Mouse (Mus musculus): ENCODE data around the gene Wdr19. TPM values are rescaled to one million over a fixed set of nuclear protein-coding genes. Genes with fewer than 3 reads are reported as not detected.
"Not testable (repeated sequence)": the region's sequence is repeated elsewhere in the genome, so short reads cannot be mapped to it uniquely, and the experiment has no call there.

The Wdr19 gene
- polyA plus RNA-seq, 1 experiment from 2014 or later = 8.7 TPM

- peak; percentile 80 for ATAC-seq (ENCODE audit: low read depth)
- Histone ChIP-seq H3K9me3 (ENCODE audit: control insufficient read depth, low read length) (no peaks in the 10 kb centered on the region), H3K4me2 (ENCODE audit: low read depth, low read length) (no peak overlapping the region), H3K9ac (ENCODE audit: low read depth, low read length) (no peak overlapping the region), H3K36me3 (ENCODE audit: control insufficient read depth, insufficient read depth, low read length) (peaks cover 68% of the 10 kb centered on the region), H3K4me3 (ENCODE audit: low read depth, low read length) (no peak overlapping the region), H3K27me3 (replicated peaks; ENCODE audit: control insufficient read depth, insufficient read depth, low read length) (no peaks in the 10 kb centered on the region), H3K4me1 (ENCODE audit: control insufficient read depth, insufficient read depth, low read length) (no peaks in the 10 kb centered on the region), H3K27ac (replicated peaks; ENCODE audit: low read depth, low read length) (no peak overlapping the region)
- WGBS = 86% methylated on average over 6 of the region's 6 CpGs
- DNase-seq (ENCODE audit: low spot score) = peak; percentile 45
Measured at GRCm38 (mm10) chr5:65279133-65279651, 79.7 kb downstream of the Wdr19 start.

GRCm38 (mm10) chr5:65281216-65281615, 81.7 kb downstream of the Wdr19 start:
- Histone ChIP-seq H3K9ac (ENCODE audit: low read depth, low read length) (no peak overlapping the region), H3K9me3 (ENCODE audit: control insufficient read depth, low read length) (no peaks in the 10 kb centered on the region), H3K4me2 (ENCODE audit: low read depth, low read length) (no peak overlapping the region), H3K36me3 (ENCODE audit: control insufficient read depth, insufficient read depth, low read length) (peaks cover 68% of the 10 kb centered on the region), H3K4me1 (ENCODE audit: control insufficient read depth, insufficient read depth, low read length) (no peaks in the 10 kb centered on the region), H3K4me3 (ENCODE audit: low read depth, low read length) (no peak overlapping the region), H3K27ac (replicated peaks; ENCODE audit: low read depth, low read length) (no peak overlapping the region), H3K27me3 (replicated peaks; ENCODE audit: control insufficient read depth, insufficient read depth, low read length) (no peaks in the 10 kb centered on the region)
- ATAC-seq (ENCODE audit: low read depth) (no peak), DNase-seq (ENCODE audit: low spot score) (no peak)
- WGBS = 90% methylated on average over 3 of the region's 3 CpGs

GRCm38 (mm10) chr5:65284171-65284570, 84.7 kb downstream of the Wdr19 start:
- Histone ChIP-seq H3K4me1 (ENCODE audit: control insufficient read depth, insufficient read depth, low read length) (no peaks in the 10 kb centered on the region), H3K27ac (replicated peaks; ENCODE audit: low read depth, low read length) (no peak overlapping the region), H3K9me3 (ENCODE audit: control insufficient read depth, low read length) (no peaks in the 10 kb centered on the region), H3K27me3 (replicated peaks; ENCODE audit: control insufficient read depth, insufficient read depth, low read length) (no peaks in the 10 kb centered on the region), H3K4me3 (ENCODE audit: low read depth, low read length) (no peak overlapping the region), H3K9ac (ENCODE audit: low read depth, low read length) (no peak overlapping the region), H3K4me2 (ENCODE audit: low read depth, low read length) (no peak overlapping the region), H3K36me3 (ENCODE audit: control insufficient read depth, insufficient read depth, low read length) (peaks cover 66% of the 10 kb centered on the region)
- ATAC-seq (ENCODE audit: low read depth) (no peak), DNase-seq (ENCODE audit: low spot score) (no peak)
- 94% methylated on average over 3 of the region's 3 CpGs for WGBS

- H3K4me3 ChIP-seq (ENCODE audit: low read depth, low read length) = no peak overlapping the region
- H3K27me3 ChIP-seq (replicated peaks; ENCODE audit: control insufficient read depth, insufficient read depth, low read length) = no peaks in the 10 kb centered on the region
- peaks cover 81% of the 10 kb centered on the region for H3K36me3 ChIP-seq (ENCODE audit: control insufficient read depth, insufficient read depth, low read length)
- 86% methylated on average over 24 of the region's 24 CpGs for WGBS
- DNase-seq (ENCODE audit: low spot score) (peak; percentile 22), ATAC-seq (ENCODE audit: low read depth) (0 out of 2 replicates have a peak, but pooled peaks have one; percentile 50)
- no peaks in the 10 kb centered on the region for H3K4me1 ChIP-seq (ENCODE audit: control insufficient read depth, insufficient read depth, low read length)
- no peaks in the 10 kb centered on the region for H3K9me3 ChIP-seq (ENCODE audit: control insufficient read depth, low read length)
- no peak overlapping the region for H3K9ac ChIP-seq (ENCODE audit: low read depth, low read length)
- H3K27ac ChIP-seq (replicated peaks; ENCODE audit: low read depth, low read length) = no peak overlapping the region
- H3K4me2 ChIP-seq (ENCODE audit: low read depth, low read length) = no peak overlapping the region
Measured at GRCm38 (mm10) chr5:65287751-65288701, 88.5 kb downstream of the Wdr19 start.

- not testable (repeated sequence) for H3K27ac ChIP-seq (replicated peaks; ENCODE audit: low read depth, low read length); H3K4me1 ChIP-seq (ENCODE audit: control insufficient read depth, insufficient read depth, low read length); ATAC-seq (ENCODE audit: low read depth); H3K4me3 ChIP-seq (ENCODE audit: low read depth, low read length); H3K9me3 ChIP-seq (ENCODE audit: control insufficient read depth, low read length); DNase-seq (ENCODE audit: low spot score); H3K9ac ChIP-seq (ENCODE audit: low read depth, low read length); H3K27me3 ChIP-seq (replicated peaks; ENCODE audit: control insufficient read depth, insufficient read depth, low read length); H3K4me2 ChIP-seq (ENCODE audit: low read depth, low read length)
- WGBS = 87% methylated on average over 8 of the region's 8 CpGs
- peaks cover 84% of the 10 kb centered on the region for H3K36me3 ChIP-seq (ENCODE audit: control insufficient read depth, insufficient read depth, low read length)
Measured at GRCm38 (mm10) chr5:65289009-65289408, 89.5 kb downstream of the Wdr19 start.

- ATAC-seq (ENCODE audit: low read depth) (no peak), DNase-seq (ENCODE audit: low spot score) (no peak)
- peaks cover 80% of the 10 kb centered on the region for H3K36me3 ChIP-seq (ENCODE audit: control insufficient read depth, insufficient read depth, low read length)
- no peaks in the 10 kb centered on the region for H3K9me3 ChIP-seq (ENCODE audit: control insufficient read depth, low read length)
- no peak overlapping the region for H3K27ac ChIP-seq (replicated peaks; ENCODE audit: low read depth, low read length)
- no peaks in the 10 kb centered on the region for H3K27me3 ChIP-seq (replicated peaks; ENCODE audit: control insufficient read depth, insufficient read depth, low read length)
- H3K9ac ChIP-seq (ENCODE audit: low read depth, low read length) = no peak overlapping the region
- 96% methylated on average over 6 of the region's 6 CpGs for WGBS
- no peaks in the 10 kb centered on the region for H3K4me1 ChIP-seq (ENCODE audit: control insufficient read depth, insufficient read depth, low read length)
- H3K4me3 ChIP-seq (ENCODE audit: low read depth, low read length) = no peak overlapping the region
- H3K4me2 ChIP-seq (ENCODE audit: low read depth, low read length) = no peak overlapping the region
Measured at GRCm38 (mm10) chr5:65293627-65294026, 94.1 kb downstream of the Wdr19 start.

- Histone ChIP-seq H3K27me3 (replicated peaks; ENCODE audit: control insufficient read depth, insufficient read depth, low read length) (no peaks in the 10 kb centered on the region), H3K36me3 (ENCODE audit: control insufficient read depth, insufficient read depth, low read length) (peaks cover 78% of the 10 kb centered on the region), H3K4me1 (ENCODE audit: control insufficient read depth, insufficient read depth, low read length) (no peaks in the 10 kb centered on the region), H3K9ac (ENCODE audit: low read depth, low read length) (no peak overlapping the region), H3K4me2 (ENCODE audit: low read depth, low read length) (no peak overlapping the region), H3K27ac (replicated peaks; ENCODE audit: low read depth, low read length) (no peak overlapping the region), H3K9me3 (ENCODE audit: control insufficient read depth, low read length) (no peaks in the 10 kb centered on the region), H3K4me3 (ENCODE audit: low read depth, low read length) (no peak overlapping the region)
- no peak for ATAC-seq (ENCODE audit: low read depth)
- peak; percentile 5 for DNase-seq (ENCODE audit: low spot score)
- 46% methylated on average over 2 of the region's 2 CpGs for WGBS
Measured at GRCm38 (mm10) chr5:65294270-65294669, 94.8 kb downstream of the Wdr19 start.

GRCm38 (mm10) chr5:65298167-65298950, 98.9 kb downstream of the Wdr19 start:
- Histone ChIP-seq H3K9me3 (ENCODE audit: control insufficient read depth, low read length) (no peaks in the 10 kb centered on the region), H3K4me1 (ENCODE audit: control insufficient read depth, insufficient read depth, low read length) (no peaks in the 10 kb centered on the region), H3K36me3 (ENCODE audit: control insufficient read depth, insufficient read depth, low read length) (peaks cover 75% of the 10 kb centered on the region), H3K4me2 (ENCODE audit: low read depth, low read length) (no peak overlapping the region), H3K27ac (replicated peaks; ENCODE audit: low read depth, low read length) (no peak overlapping the region), H3K4me3 (ENCODE audit: low read depth, low read length) (no peak overlapping the region), H3K9ac (ENCODE audit: low read depth, low read length) (no peak overlapping the region), H3K27me3 (replicated peaks; ENCODE audit: control insufficient read depth, insufficient read depth, low read length) (no peaks in the 10 kb centered on the region)
- no peak for ATAC-seq (ENCODE audit: low read depth)
- 86% methylated on average over 7 of the region's 7 CpGs for WGBS
- DNase-seq (ENCODE audit: low spot score) = no peak
